Mouse (Mus musculus): Measurements from ENCODE around the gene Tmem151b. TPM values are rescaled to one million over a fixed set of nuclear protein-coding genes. Genes with fewer than 3 reads are reported as not detected.

Gene Tmem151b
- polyA plus RNA-seq, 1 experiment = 1.2 TPM

GRCm38 (mm10) chr17:45524961-45525360, 24.5 kb downstream of the Tmem151b start:
- Histone ChIP-seq H3K36me3 (ENCODE audit: control insufficient read depth, insufficient read depth) (no peaks in the 10 kb centered on the region), H3K79me3 (ENCODE audit: low read depth) (no peaks in the 10 kb centered on the region), H3ac (ENCODE audit: control insufficient read depth, insufficient read length, low read depth) (no peak overlapping the region), H3K27me3 (ENCODE audit: control insufficient read depth, insufficient read depth, insufficient read length) (peaks cover 47% of the 10 kb centered on the region), H3K79me2 (ENCODE audit: control insufficient read depth, insufficient read depth) (no peaks in the 10 kb centered on the region), H3K4me3 (ENCODE audit: insufficient read depth, poor library complexity, severe bottlenecking) (no peak overlapping the region)
- TF ChIP-seq MAX (IDR thresholded peaks at IDR 0.05) = no peak
- TF ChIP-seq CEBPB (IDR thresholded peaks at IDR 0.05; ENCODE audit: low read depth) = no peak
- TF ChIP-seq MYOD1 (IDR thresholded peaks at IDR 0.05; ENCODE audit: control insufficient read depth, insufficient read length, low read depth) = no peak
- TF ChIP-seq CTCF (IDR thresholded peaks at IDR 0.05; ENCODE audit: control insufficient read depth, insufficient read depth, insufficient read length) = no peak
- no peak for TF ChIP-seq USF1 (IDR thresholded peaks at IDR 0.05; ENCODE audit: low read depth)
- TF ChIP-seq MYOG (IDR thresholded peaks at IDR 0.05; ENCODE audit: control insufficient read depth, extremely low read depth, insufficient read length) = no peak
- TF ChIP-seq FOSL1 (IDR thresholded peaks at IDR 0.05; ENCODE audit: insufficient read depth, low read length, poor library complexity, severe bottlenecking) = no peak

DNA sequence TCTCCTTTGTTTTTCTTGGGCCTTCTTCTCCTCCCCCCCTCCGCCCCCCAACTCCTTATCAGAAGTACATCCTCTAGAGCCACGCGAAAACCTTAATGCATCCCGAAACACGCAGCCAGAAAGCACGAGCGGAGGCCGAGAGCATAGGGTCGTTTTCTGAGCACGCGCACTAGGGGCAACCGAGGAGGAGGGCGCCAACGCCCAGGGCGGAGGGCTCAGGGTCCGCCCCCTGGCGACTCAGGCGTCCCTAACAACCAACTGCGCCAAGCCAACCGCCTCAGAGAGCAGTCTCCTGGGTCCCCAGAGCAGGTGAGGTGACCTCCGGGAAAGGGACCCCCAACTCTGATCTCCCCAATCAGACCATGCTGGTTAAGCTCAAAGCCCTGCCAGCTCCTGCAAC, 26.2 kb downstream of the Tmem151b start, which contains the start of gene Tcte1:
Gene Tcte1, plus strand, starts transcription at position 172 of the 400 bp plus-strand sequence.
- no peaks in the 10 kb centered on the region for H3K36me3 ChIP-seq (ENCODE audit: control insufficient read depth, insufficient read depth)
- no peak within 1 kb of the TSS for H3K4me3 ChIP-seq (ENCODE audit: insufficient read depth, poor library complexity, severe bottlenecking)
- H3K79me3 ChIP-seq (ENCODE audit: low read depth) = no peaks in the 10 kb centered on the region
- no peak for TF ChIP-seq USF1 (IDR thresholded peaks at IDR 0.05; ENCODE audit: low read depth)
- no peak for TF ChIP-seq FOSL1 (IDR thresholded peaks at IDR 0.05; ENCODE audit: insufficient read depth, low read length, poor library complexity, severe bottlenecking)
- no peak for TF ChIP-seq MYOD1 (IDR thresholded peaks at IDR 0.05; ENCODE audit: control insufficient read depth, insufficient read length, low read depth)
- no peak for TF ChIP-seq CEBPB (IDR thresholded peaks at IDR 0.05; ENCODE audit: low read depth)
- no peak for TF ChIP-seq MAX (IDR thresholded peaks at IDR 0.05)
- TF ChIP-seq MYOG (IDR thresholded peaks at IDR 0.05; ENCODE audit: control insufficient read depth, extremely low read depth, insufficient read length) = no peak
- TF ChIP-seq CTCF (IDR thresholded peaks at IDR 0.05; ENCODE audit: control insufficient read depth, insufficient read depth, insufficient read length) = no peak
- peaks cover 40% of the 10 kb centered on the region for H3K27me3 ChIP-seq (ENCODE audit: control insufficient read depth, insufficient read depth, insufficient read length)
- H3K79me2 ChIP-seq (ENCODE audit: control insufficient read depth, insufficient read depth) = no peaks in the 10 kb centered on the region
- no peak within 1 kb of the TSS for H3ac ChIP-seq (ENCODE audit: control insufficient read depth, insufficient read length, low read depth)

DNA sequence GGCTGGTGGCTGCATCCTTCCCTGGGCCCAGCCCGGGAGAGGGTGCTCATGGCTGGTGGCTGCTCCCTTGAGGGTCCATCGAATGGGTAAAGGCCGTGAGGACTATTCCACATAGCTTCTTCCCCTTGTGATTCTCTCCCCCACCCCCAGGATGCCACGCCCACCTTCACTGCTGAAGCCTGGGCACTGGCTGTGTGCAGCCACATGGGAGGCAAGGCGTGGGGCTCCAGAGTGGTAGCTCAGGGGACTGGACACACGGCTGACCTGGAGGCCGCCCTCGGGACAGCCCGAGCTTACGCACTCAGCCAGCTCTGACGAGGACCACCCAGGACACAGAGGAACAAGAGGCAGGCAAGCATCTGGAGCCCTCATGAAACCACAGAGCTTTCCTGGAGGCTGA, 29.3 kb downstream of the Tmem151b start:
- Histone ChIP-seq H3K79me3 (ENCODE audit: low read depth) (no peaks in the 10 kb centered on the region), H3K4me3 (ENCODE audit: insufficient read depth, poor library complexity, severe bottlenecking) (no peak overlapping the region), H3K79me2 (ENCODE audit: control insufficient read depth, insufficient read depth) (no peaks in the 10 kb centered on the region), H3ac (ENCODE audit: control insufficient read depth, insufficient read length, low read depth) (no peak overlapping the region), H3K27me3 (ENCODE audit: control insufficient read depth, insufficient read depth, insufficient read length) (peaks cover 24% of the 10 kb centered on the region), H3K36me3 (ENCODE audit: control insufficient read depth, insufficient read depth) (no peaks in the 10 kb centered on the region)
- TF ChIP-seq MAX (IDR thresholded peaks at IDR 0.05) = no peak
- TF ChIP-seq USF1 (IDR thresholded peaks at IDR 0.05; ENCODE audit: low read depth) = no peak
- no peak for TF ChIP-seq CEBPB (IDR thresholded peaks at IDR 0.05; ENCODE audit: low read depth)
- no peak for TF ChIP-seq FOSL1 (IDR thresholded peaks at IDR 0.05; ENCODE audit: insufficient read depth, low read length, poor library complexity, severe bottlenecking)
- TF ChIP-seq MYOG (IDR thresholded peaks at IDR 0.05; ENCODE audit: control insufficient read depth, extremely low read depth, insufficient read length) = no peak
- no peak for TF ChIP-seq MYOD1 (IDR thresholded peaks at IDR 0.05; ENCODE audit: control insufficient read depth, insufficient read length, low read depth)
- TF ChIP-seq CTCF (IDR thresholded peaks at IDR 0.05; ENCODE audit: control insufficient read depth, insufficient read depth, insufficient read length) = no peak

DNA sequence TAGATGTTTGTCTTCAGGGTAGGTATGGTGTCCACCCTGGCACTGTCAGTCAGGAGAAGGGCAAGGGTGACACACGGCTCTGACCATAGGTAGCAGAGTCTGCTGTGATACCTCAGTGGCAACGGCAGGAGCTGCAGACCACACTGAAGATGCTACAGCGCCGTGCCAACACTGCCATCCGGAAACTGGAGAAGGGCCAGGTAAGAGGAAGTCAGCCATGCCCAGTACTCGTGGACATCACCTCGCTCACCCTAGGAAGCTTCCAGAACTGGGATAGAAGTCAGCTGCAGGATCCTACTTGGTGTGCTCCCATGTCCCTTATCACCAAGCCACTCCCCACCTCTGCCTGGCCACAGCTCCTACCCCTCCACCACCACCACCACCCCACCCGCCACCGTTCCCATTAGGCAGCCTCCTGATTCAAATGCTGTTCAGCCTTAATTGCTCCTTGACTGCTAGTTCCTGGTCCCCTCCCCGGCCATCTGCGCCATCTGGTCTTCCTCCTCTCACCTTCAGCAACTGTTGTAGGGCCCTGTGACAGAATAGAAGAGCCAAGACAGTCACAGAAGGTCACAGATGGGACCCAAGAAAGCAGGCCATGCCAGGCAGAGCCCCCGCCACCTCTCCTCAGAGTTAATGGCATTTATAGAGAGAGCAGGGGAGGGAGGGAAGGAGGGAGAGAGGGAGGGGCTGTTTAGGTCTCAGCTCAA, 30.6 kb downstream of the Tmem151b start:
- no peaks in the 10 kb centered on the region for H3K36me3 ChIP-seq (ENCODE audit: control insufficient read depth, insufficient read depth)

GRCm38 (mm10) chr17:45517549-45518215, 31.8 kb downstream of the Tmem151b start:
- Histone ChIP-seq H3K36me3 (ENCODE audit: control insufficient read depth, insufficient read depth) (no peaks in the 10 kb centered on the region), H3K79me3 (ENCODE audit: low read depth) (no peaks in the 10 kb centered on the region), H3K27me3 (ENCODE audit: control insufficient read depth, insufficient read depth, insufficient read length) (peaks cover 2% of the 10 kb centered on the region), H3K4me3 (ENCODE audit: insufficient read depth, poor library complexity, severe bottlenecking) (no peak overlapping the region), H3ac (ENCODE audit: control insufficient read depth, insufficient read length, low read depth) (no peak overlapping the region), H3K79me2 (ENCODE audit: control insufficient read depth, insufficient read depth) (no peaks in the 10 kb centered on the region)
- TF ChIP-seq CTCF (IDR thresholded peaks at IDR 0.05; ENCODE audit: control insufficient read depth, insufficient read depth, insufficient read length) (no peak), USF1 (IDR thresholded peaks at IDR 0.05; ENCODE audit: low read depth) (no peak), MYOD1 (IDR thresholded peaks at IDR 0.05; ENCODE audit: control insufficient read depth, insufficient read length, low read depth) (no peak), FOSL1 (IDR thresholded peaks at IDR 0.05; ENCODE audit: insufficient read depth, low read length, poor library complexity, severe bottlenecking) (no peak), MAX (IDR thresholded peaks at IDR 0.05) (no peak), CEBPB (IDR thresholded peaks at IDR 0.05; ENCODE audit: low read depth) (no peak), MYOG (IDR thresholded peaks at IDR 0.05; ENCODE audit: control insufficient read depth, extremely low read depth, insufficient read length) (no peak)

More for the DNA sequence above, 30.6 kb downstream of the Tmem151b start:
- Histone ChIP-seq H3K27me3 (ENCODE audit: control insufficient read depth, insufficient read depth, insufficient read length) (peaks cover 11% of the 10 kb centered on the region), H3K79me3 (ENCODE audit: low read depth) (no peaks in the 10 kb centered on the region), H3ac (ENCODE audit: control insufficient read depth, insufficient read length, low read depth) (no peak overlapping the region), H3K79me2 (ENCODE audit: control insufficient read depth, insufficient read depth) (no peaks in the 10 kb centered on the region), H3K4me3 (ENCODE audit: insufficient read depth, poor library complexity, severe bottlenecking) (no peak overlapping the region)
- TF ChIP-seq CTCF (IDR thresholded peaks at IDR 0.05; ENCODE audit: control insufficient read depth, insufficient read depth, insufficient read length) (no peak), FOSL1 (IDR thresholded peaks at IDR 0.05; ENCODE audit: insufficient read depth, low read length, poor library complexity, severe bottlenecking) (no peak), MYOG (IDR thresholded peaks at IDR 0.05; ENCODE audit: control insufficient read depth, extremely low read depth, insufficient read length) (no peak), CEBPB (IDR thresholded peaks at IDR 0.05; ENCODE audit: low read depth) (no peak), MAX (IDR thresholded peaks at IDR 0.05) (no peak), USF1 (IDR thresholded peaks at IDR 0.05; ENCODE audit: low read depth) (no peak), MYOD1 (IDR thresholded peaks at IDR 0.05; ENCODE audit: control insufficient read depth, insufficient read length, low read depth) (no peak)
